Mouse (Mus musculus) E14TG2a.4 (cell line): ENCODE measurements around the gene Pmch.

ENCODE experiments used
- H3K27me3 ChIP-seq: 2 replicates; pipeline ENCODE4 v1.6.1; 2014; ENCODE audit warnings: low read length, control low read depth; ENCODE audit not compliant: insufficient read depth
- H3K36me3 ChIP-seq: 2 replicates; pipeline ENCODE4 v1.6.1; 2014; ENCODE audit warnings: low read length, control low read depth; ENCODE audit not compliant: insufficient read depth
- H3K4me1 ChIP-seq: replicated peaks from 2 replicates; pipeline ENCODE4 v1.6.1; 2014; ENCODE audit warnings: low read depth, low read length, control low read depth
- H3K4me3 ChIP-seq: replicated peaks from 2 replicates; pipeline ENCODE4 v1.5.1; 2014; ENCODE audit warnings: mild to moderate bottlenecking, low read length
- H3K9me3 ChIP-seq: 2 replicates; pipeline ENCODE4 v1.6.1; 2014; ENCODE audit warnings: low read length, control low read depth
- CTCF ChIP-seq: conservative IDR thresholded peaks from 2 replicates; pipeline ENCODE4 v1.5.1; 2014; ENCODE audit warnings: low read length
- NANOG ChIP-seq: IDR thresholded peaks from 2 replicates; pipeline ENCODE4 v1.6.1; 2014; ENCODE audit warnings: borderline replicate concordance, low read length, mixed read lengths
- POU5F1 ChIP-seq: IDR thresholded peaks from 2 replicates; pipeline ENCODE4 v1.6.1; 2014; ENCODE audit warnings: low read length, borderline replicate concordance

Gene Pmch

GRCm38 (mm10) chr10:88090772-88091171, at the start of gene Pmch:
Pmch (plus strand) TSS chr10:88091072.
- no peaks in the 10 kb centered on the region for H3K4me1 ChIP-seq

GRCm38 (mm10) chr10:88044297-88044696, 46.6 kb upstream of the Pmch start:
- Histone ChIP-seq H3K27me3 (no peaks in the 10 kb centered on the region), H3K9me3 (no peaks in the 10 kb centered on the region), H3K4me1 (no peaks in the 10 kb centered on the region), H3K36me3 (no peaks in the 10 kb centered on the region), H3K4me3 (no peak overlapping the region)
- TF ChIP-seq NANOG (no peak), POU5F1 (no peak), CTCF (no peak)

More at GRCm38 (mm10) chr10:88090772-88091171, at the start of gene Pmch:
- no peaks in the 10 kb centered on the region for H3K9me3 ChIP-seq
- no peak within 1 kb of the TSS for H3K4me3 ChIP-seq
- no peak for TF ChIP-seq CTCF
- TF ChIP-seq NANOG, result no peak
- TF ChIP-seq POU5F1, result no peak
- no peaks in the 10 kb centered on the region for H3K27me3 ChIP-seq
- peaks cover 15% of the 10 kb centered on the region for H3K36me3 ChIP-seq

- Histone ChIP-seq H3K27me3 (no peaks in the 10 kb centered on the region), H3K4me3 (no peak overlapping the region), H3K36me3 (no peaks in the 10 kb centered on the region), H3K4me1 (no peaks in the 10 kb centered on the region), H3K9me3 (no peaks in the 10 kb centered on the region)
- TF ChIP-seq CTCF (no peak), POU5F1 (no peak), NANOG (no peak)
These were observed 44.6 kb upstream of the Pmch start for GRCm38 (mm10) chr10:88046098-88046771.

GRCm38 (mm10) chr10:88054233-88054985, 36.5 kb upstream of the Pmch start:
- H3K36me3 ChIP-seq, result no peaks in the 10 kb centered on the region
- no peaks in the 10 kb centered on the region for H3K9me3 ChIP-seq
- H3K4me3 ChIP-seq, result no peak overlapping the region
- H3K4me1 ChIP-seq, result no peaks in the 10 kb centered on the region
- no peaks in the 10 kb centered on the region for H3K27me3 ChIP-seq
- TF ChIP-seq CTCF, result no peak
- no peak for TF ChIP-seq NANOG

- H3K27me3 ChIP-seq, result no peaks in the 10 kb centered on the region
- TF ChIP-seq CTCF (no peak), NANOG (no peak), POU5F1 (no peak)
- no peaks in the 10 kb centered on the region for H3K9me3 ChIP-seq
- no peak overlapping the region for H3K4me3 ChIP-seq
- H3K36me3 ChIP-seq, result no peaks in the 10 kb centered on the region
- H3K4me1 ChIP-seq, result no peaks in the 10 kb centered on the region
These were observed 33.8 kb upstream of the Pmch start for GRCm38 (mm10) chr10:88056950-88057649.

- Histone ChIP-seq H3K4me3 (no peak overlapping the region), H3K4me1 (no peaks in the 10 kb centered on the region), H3K9me3 (no peaks in the 10 kb centered on the region), H3K27me3 (no peaks in the 10 kb centered on the region), H3K36me3 (no peaks in the 10 kb centered on the region)
- TF ChIP-seq POU5F1 (no peak), CTCF (no peak), NANOG (no peak)
These were observed 27.4 kb upstream of the Pmch start for GRCm38 (mm10) chr10:88063436-88063835.

- Histone ChIP-seq H3K27me3 (no peaks in the 10 kb centered on the region), H3K9me3 (no peaks in the 10 kb centered on the region), H3K4me3 (no peak overlapping the region), H3K36me3 (no peaks in the 10 kb centered on the region), H3K4me1 (no peaks in the 10 kb centered on the region)
- TF ChIP-seq CTCF (no peak), POU5F1 (no peak), NANOG (no peak)
These were observed 26.0 kb upstream of the Pmch start for GRCm38 (mm10) chr10:88064872-88065271.

- no peaks in the 10 kb centered on the region for H3K9me3 ChIP-seq
- TF ChIP-seq CTCF (no peak), NANOG (no peak)
- H3K27me3 ChIP-seq, result no peaks in the 10 kb centered on the region
- no peaks in the 10 kb centered on the region for H3K36me3 ChIP-seq
- no peak overlapping the region for H3K4me3 ChIP-seq
- no peaks in the 10 kb centered on the region for H3K4me1 ChIP-seq
These were observed 23.5 kb upstream of the Pmch start for GRCm38 (mm10) chr10:88067377-88067776.
